Mouse (Mus musculus): ENCODE measurements at regions not wholly inside any gene's neighbourhood (a gene's known extent, or its start where the extent isn't known, plus 50 kb on each side); places are given as distances from the start of the nearest gene placed in this dataset.
"Not testable (repeated sequence)": the region's sequence is repeated elsewhere in the genome, so short reads cannot be mapped to it uniquely, and the experiment has no call there.

DNA sequence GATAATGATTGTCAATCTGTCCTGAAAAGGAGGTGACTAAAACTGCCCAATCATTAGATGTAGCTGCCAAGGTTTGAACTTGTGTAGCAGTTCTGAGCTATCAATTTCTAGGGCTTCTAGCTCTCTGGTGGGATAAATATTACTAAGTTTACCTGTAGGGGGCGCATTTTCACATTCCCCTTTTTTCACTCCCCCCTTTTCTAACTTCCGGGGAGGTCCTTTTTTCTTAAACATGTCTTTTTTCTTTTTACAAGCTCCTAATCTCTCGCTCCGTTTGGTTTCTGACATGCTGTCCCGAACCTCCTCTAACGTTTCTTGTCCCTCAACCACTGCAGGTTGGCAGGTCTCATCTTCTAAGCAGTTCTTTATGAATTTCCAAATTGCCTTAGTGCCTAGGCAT is 2129.0 kb downstream of the Cntnap5b start:
- TF ChIP-seq CTCF (IDR thresholded peaks at IDR 0.05; ENCODE audit: low read depth, low read length); TAL1 (conservative IDR thresholded peaks at IDR 0.05; ENCODE audit: low read depth, low read length); POLR2AphosphoS5 (IDR thresholded peaks at IDR 0.05; ENCODE audit: insufficient replicate concordance, low read depth, low read length); GATA1 (IDR thresholded peaks at IDR 0.05; ENCODE audit: borderline replicate concordance, low read length): not testable (repeated sequence)
